Mouse (Mus musculus): ENCODE data around the gene Elp5.

DNA sequence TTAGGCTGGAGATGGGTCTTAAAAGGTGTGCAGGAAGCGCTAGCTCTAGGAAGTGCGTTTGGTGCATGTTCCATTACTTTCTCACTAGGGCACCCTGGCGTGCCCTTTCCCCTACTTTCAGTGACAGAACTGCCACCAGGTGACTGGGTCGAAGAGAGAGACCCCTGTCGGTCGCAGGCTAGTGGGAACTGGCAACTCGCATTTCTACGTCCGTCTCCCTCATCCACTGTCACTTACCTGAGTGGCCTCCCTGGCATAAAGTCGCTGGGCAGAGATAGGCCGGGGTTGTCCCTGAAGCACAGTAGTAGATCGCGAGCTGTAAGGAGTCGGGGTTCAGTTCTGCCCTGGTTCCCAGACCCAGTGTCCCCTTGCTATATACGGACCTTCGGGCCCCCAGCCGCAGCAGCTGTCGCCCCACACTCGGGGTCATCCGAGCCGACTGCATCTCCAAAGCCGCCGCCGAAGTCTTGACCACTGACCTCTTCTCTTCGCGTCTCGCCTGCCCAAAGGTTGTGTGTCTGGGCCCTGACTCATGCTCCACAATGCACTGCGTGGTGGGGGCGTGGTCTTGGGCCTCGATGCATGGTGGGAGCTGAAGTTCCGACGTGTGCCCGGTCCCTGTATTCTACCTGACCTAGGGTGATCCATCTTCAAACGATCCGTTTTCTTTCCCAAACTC is 32.7 kb upstream of the Elp5 start, which contains the start of gene Acadvl:
- peak; percentile 53 to 80 for TF ChIP-seq CTCF (conservative IDR thresholded peaks at IDR 0.05 in 1 of 2, IDR thresholded peaks at IDR 0.05 in 1 of 2; ENCODE audit: low read depth in 2 of 2, low read length in 2 of 2)
- peak; percentile 67; the same call in 1 of the 2 replicates for TF ChIP-seq MYC (IDR thresholded peaks at IDR 0.05; ENCODE audit: low read depth, low read length)
- TF ChIP-seq POLR2A (IDR thresholded peaks at IDR 0.05; ENCODE audit: low read depth, low read length) = peak; percentile 90
- TF ChIP-seq RCOR1 (conservative IDR thresholded peaks at IDR 0.05; ENCODE audit: low read depth, low read length) = no peak
